Mouse (Mus musculus) Patski (cell line): ENCODE data around the gene Opn4. TPM values are rescaled to one million over a fixed set of nuclear protein-coding genes. Genes with fewer than 3 reads are reported as not detected.
A peak's percentile ranks its signal among the peaks of the same experiment; 100 is the strongest.

Experiments used
- ATAC-seq: fragments of 100-300 bp; one replicate; pipeline ENCODE4 v1.8.0; 2021
- CTCF ChIA-PET: fragments of 350-600 bp; sonication (Branson Sonifier 250); formaldehyde crosslinking; loops from one replicate; lab custom pipeline; 2022; ENCODE audit warnings: inconsistent platforms; lab: Charles Lee
- POLR2A ChIA-PET: fragments of 350-600 bp; sonication (Branson Sonifier 250); formaldehyde crosslinking; loops from one replicate; lab custom pipeline; 2022; ENCODE audit warnings: antibody characterized with exemption, inconsistent platforms; lab: Charles Lee
- DNase-seq: peaks from one replicate; pipeline ENCODE4 v3.0.0-alpha.2; 2011; ENCODE audit warnings: low read depth, low spot score
- H3K27me3 ChIP-seq: fragments of 371-371 bp; one replicate; pipeline ENCODE4 v1.5.1; 2021
- CTCF ChIP-seq: fragments of 100-300 bp; IDR thresholded peaks from one replicate; pipeline ENCODE4 v1.5.1; 2021
- in situ Hi-C: fragments of 300-500 bp; cut with MboI; formaldehyde crosslinking; loops from 3 replicates; pipeline ENCODE4 v1.11.1; 2018; ENCODE audit warnings: low pct_unique_long_range_greater_than_20kb, mixed read lengths
- polyA plus RNA-seq: library from polyadenylated mRNA; unstranded; gene quantifications from one replicate; pipeline ENCODE4 v1.2.3, GENCODE M21; 2021

Opn4 gene
- polyA plus RNA-seq, 1 experiment from 2014 or later, result not detected

DNA sequence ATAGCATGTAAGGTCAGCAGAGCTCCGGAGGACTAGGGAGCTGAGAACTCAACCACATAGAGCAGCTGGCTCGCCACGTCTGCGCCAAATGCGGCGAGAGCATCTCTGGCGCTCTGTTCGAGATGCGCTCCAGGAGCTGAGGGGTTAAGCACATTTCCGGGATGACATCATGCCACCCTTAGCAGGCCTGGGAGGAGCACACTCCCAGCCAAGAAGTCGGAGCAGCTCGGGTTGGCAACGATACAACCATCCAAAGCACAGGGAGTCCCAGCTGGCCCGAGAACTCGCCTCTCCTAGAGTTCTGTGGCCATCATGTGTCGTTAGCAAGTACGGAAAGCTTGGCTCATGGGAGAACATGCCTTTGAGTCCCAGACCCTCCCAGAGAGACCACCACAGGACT, 34.2 kb downstream of the Opn4 start:
- no peaks in the 10 kb centered on the region for H3K27me3 ChIP-seq
- POLR2A ChIA-PET, result interaction anchor here (0.7 kb wide), 2 partner anchors 47 to 54 kb away, joined by 3 to 4 read pairs; no protein-coding TSS in a partner anchor
- CTCF ChIA-PET, result interaction anchor here (1.1 kb wide), 1 partner anchor 14 kb away, joined by 3 read pairs; no protein-coding TSS in a partner anchor
- ATAC-seq (peak; percentile 36), DNase-seq (no peak)
- no peak for TF ChIP-seq CTCF
- in situ Hi-C loops, result loop anchor here (25.0 kb wide), 2 partner anchors 303 to 478 kb away; partner anchors contain the start of gene Anxa8

DNA sequence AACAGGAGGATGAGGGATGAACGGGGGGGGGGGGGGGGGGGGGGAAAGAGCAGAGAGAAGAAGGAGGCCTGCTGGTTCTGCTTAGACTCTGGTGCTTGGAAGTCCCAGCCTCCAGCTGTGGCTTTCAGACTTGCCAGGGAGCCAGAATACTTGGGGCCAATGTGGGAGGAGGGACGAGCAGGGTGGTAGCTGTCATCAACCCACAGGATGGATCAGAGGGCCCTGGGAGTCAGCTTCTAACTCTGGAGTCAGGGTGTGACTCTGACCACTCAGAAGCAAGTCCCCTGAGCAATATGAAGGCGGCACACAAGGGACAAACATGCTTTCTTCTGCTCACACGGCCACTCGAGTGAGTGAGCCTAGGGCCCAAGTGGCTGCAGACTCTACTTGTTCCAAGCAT, 35.3 kb downstream of the Opn4 start:
- ChIA-PET POLR2A (interaction anchor here (0.9 kb wide), 1 partner anchor 12 kb away, joined by 3 read pairs; no protein-coding TSS in a partner anchor), CTCF (interaction anchor here (0.6 kb wide), 1 partner anchor 11 kb away, joined by 3 read pairs; no protein-coding TSS in a partner anchor)
- TF ChIP-seq CTCF, result no peak
- H3K27me3 ChIP-seq, result no peaks in the 10 kb centered on the region
- no peak for DNase-seq
- no peak for ATAC-seq
- in situ Hi-C loops, result loop anchor here (25.0 kb wide), 2 partner anchors 302 to 477 kb away; partner anchors contain the start of gene Anxa8

DNA sequence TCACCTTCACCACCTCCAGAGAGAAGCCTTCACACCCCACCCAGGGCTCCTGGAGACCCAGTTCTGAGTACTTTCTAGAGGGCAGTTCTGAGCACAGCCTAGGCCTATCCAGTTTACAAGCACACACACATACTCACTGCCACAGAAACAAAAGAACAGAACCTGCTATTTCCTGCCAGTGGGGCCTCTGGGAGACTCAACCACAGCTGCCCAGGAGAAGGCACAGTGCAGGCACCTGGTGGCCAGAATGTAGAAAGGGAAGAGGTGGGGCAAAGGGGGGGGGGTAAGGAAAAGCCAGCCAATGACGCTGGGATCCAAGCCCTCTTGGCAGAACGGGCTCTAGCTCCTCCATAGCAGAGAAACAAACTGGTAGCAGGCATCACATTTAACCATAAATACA, 37.5 kb downstream of the Opn4 start:
- no peak for TF ChIP-seq CTCF
- H3K27me3 ChIP-seq, result no peaks in the 10 kb centered on the region
- DNase-seq (no peak), ATAC-seq (no peak)
- in situ Hi-C loops, result loop anchor here (25.0 kb wide), 2 partner anchors 300 to 475 kb away; partner anchors contain the start of gene Anxa8
- POLR2A ChIA-PET, result no interaction called here
- CTCF ChIA-PET, result interaction anchor here (1.0 to 2.1 kb wide), 4 partner anchors 10 to 135 kb away, joined by 3 to 7 read pairs (median 3); no protein-coding TSS in a partner anchor

DNA sequence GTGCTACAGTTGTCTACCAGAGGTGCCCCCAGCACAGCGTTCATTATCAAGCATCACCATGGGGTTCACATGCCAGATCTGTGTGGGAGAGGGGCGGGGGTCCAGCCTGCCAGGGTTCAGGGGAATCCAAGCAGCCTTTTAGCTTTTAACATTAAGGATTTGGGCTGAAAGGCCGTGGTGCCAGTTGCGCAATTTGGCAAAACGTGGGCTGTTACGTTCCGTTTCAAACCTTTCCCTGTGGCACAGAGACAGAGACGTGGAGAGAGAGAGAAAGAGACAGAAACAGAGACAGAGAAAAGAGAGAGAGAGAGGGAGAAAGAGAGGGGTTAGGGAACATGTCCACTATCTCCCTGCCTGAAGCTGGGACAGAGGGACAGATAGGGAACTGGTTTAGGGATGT, 38.3 kb downstream of the Opn4 start:
- no peaks in the 10 kb centered on the region for H3K27me3 ChIP-seq
- DNase-seq, result no peak
- no peak for ATAC-seq
- POLR2A ChIA-PET, result no interaction called here
- no peak for TF ChIP-seq CTCF
- in situ Hi-C loops, result loop anchor here (25.0 kb wide), 2 partner anchors 299 to 474 kb away; partner anchors contain the start of gene Anxa8
- CTCF ChIA-PET, result interaction anchor here (0.8 to 2.1 kb wide), 2 partner anchors 79 to 102 kb away, joined by 3 to 7 read pairs; no protein-coding TSS in a partner anchor

DNA sequence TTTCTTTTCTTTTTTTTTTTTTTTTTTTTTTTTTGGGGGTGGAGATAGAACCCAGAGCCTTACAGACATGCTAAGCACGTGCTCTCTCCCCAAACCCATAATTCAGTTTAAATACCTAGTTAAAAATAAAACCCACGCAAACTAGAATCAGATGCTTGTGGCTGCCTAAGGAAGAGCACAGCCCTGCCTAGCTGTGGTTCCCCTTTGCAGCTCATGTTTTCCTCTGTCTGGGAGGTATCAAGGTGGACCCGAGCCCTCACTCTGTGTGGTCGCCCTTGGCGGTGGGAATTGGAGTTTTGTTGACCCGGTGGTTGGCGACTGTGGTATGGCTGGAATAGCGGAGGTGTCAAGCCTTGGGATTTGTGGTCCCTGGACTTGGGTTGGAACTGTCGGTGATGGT, 41.0 kb downstream of the Opn4 start:
- TF ChIP-seq CTCF, result no peak
- no peak for ATAC-seq
- no peaks in the 10 kb centered on the region for H3K27me3 ChIP-seq
- DNase-seq, result no peak
- ChIA-PET POLR2A (interaction anchor here (0.6 kb wide), 1 partner anchor 137 kb away, joined by 4 read pairs; no protein-coding TSS in a partner anchor), CTCF (interaction anchor here (1.5 kb wide), 1 partner anchor 9 kb away, joined by 4 read pairs; no protein-coding TSS in a partner anchor)
- in situ Hi-C loops, result loop anchor here (10.0 to 25.0 kb wide), 3 partner anchors 134 to 472 kb away; partner anchors contain the start of gene Anxa8

DNA sequence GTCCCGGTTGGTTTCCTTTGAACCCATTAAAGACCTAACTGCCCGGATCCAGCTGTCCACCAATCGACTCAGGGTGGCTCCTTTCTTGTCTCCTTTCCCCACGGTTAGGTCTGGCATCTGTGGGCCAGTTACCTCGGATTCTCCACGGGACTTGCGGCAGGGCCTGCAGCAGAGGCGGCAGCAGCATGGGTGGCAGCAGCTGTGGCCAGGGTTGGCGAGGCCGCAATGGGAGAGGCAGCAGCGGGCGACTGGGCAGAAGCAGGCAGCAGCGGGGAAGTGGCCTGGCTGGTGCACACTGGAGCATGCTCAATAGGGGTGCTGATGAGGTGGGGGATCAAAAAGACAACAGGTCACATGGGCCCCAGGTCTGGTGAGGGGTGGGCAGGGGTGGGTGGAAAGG, 44.7 kb downstream of the Opn4 start:
- DNase-seq (no peak), ATAC-seq (no peak)
- in situ Hi-C loops, result loop anchor here (10.0 to 25.0 kb wide), 3 partner anchors 130 to 468 kb away; partner anchors contain the start of gene Anxa8
- no peak for TF ChIP-seq CTCF
- ChIA-PET POLR2A (no interaction called here), CTCF (no interaction called here)
- no peaks in the 10 kb centered on the region for H3K27me3 ChIP-seq

DNA sequence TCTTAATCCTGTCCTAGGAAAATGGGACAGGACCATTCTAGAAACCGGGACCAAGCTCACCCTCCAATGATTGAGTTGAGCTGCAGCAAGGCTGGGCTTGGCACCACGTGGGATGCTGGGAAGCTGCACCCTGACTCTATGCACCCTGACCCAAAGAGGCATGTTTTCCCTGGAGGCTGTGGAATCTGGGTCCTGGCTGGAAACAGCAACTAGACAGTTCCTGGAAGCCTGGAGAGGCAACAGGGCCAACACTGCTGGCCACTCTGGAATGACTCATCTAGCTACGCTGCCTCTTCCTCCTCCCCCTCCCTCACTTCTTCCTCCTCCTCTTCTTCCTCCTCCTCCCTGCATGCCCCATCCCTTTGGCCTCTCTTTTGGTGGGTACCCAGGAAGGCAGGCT, 45.9 kb downstream of the Opn4 start:
- POLR2A ChIA-PET, result no interaction called here
- ATAC-seq, result no peak
- in situ Hi-C loops, result loop anchor here (10.0 to 25.0 kb wide), 3 partner anchors 129 to 467 kb away; partner anchors contain the start of gene Anxa8
- CTCF ChIA-PET, result interaction anchor here (1.2 to 1.5 kb wide), 2 partner anchors 10 to 127 kb away, joined by 3 read pairs; no protein-coding TSS in a partner anchor
- no peak for DNase-seq
- no peaks in the 10 kb centered on the region for H3K27me3 ChIP-seq
- TF ChIP-seq CTCF, result no peak

DNA sequence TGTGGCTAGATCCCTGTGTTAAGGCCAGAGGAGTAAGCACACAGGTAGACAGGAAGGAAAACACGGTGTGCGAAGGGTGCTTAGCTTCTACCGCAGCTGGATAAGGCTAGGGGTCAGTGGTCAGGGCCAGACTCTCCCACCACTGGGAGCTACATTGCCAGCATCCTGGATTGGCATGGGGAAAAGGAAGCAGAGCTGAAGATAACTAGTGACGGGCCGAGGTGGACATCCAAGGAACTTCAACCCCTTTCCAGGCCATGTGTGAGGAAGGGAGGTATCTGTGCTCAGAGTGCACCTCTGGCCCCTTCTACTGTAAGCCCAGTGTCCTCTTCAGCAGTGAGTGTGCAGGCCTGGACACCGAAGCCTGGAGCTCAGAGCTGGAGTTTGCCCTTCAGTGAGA, 46.5 kb downstream of the Opn4 start:
- in situ Hi-C loops, result loop anchor here (10.0 to 25.0 kb wide), 3 partner anchors 129 to 466 kb away; partner anchors contain the start of gene Anxa8
- no peaks in the 10 kb centered on the region for H3K27me3 ChIP-seq
- ChIA-PET CTCF (interaction anchor here (1.1 to 1.5 kb wide), 3 partner anchors 11 to 126 kb away, joined by 3 read pairs; no protein-coding TSS in a partner anchor), POLR2A (interaction anchor here (0.7 kb wide), 1 partner anchor 11 kb away, joined by 3 read pairs; no protein-coding TSS in a partner anchor)
- no peak for DNase-seq
- ATAC-seq, result no peak
- TF ChIP-seq CTCF, result no peak

DNA sequence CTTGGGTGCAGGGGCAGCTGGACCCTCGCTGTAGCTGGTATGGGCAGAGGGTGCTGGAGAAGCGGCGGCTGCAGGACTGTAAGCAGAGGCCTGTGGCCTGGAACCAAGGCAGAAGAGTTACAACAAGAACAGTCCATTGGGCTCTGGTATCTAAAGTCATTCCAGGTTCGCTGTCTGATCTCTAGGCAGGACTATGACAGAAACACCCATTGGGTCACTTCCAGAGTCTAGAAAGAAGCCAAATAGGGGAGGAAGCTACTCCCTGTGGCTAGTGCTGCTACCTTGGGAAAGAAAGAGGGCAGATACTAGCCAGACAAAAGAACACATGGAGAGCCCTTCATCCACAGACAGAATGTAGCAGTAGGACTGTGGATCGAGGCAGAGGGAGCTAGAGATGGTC, 47.7 kb downstream of the Opn4 start:
- DNase-seq (no peak), ATAC-seq (no peak)
- in situ Hi-C loops, result loop anchor here (10.0 to 25.0 kb wide), 3 partner anchors 127 to 465 kb away; partner anchors contain the start of gene Anxa8
- ChIA-PET CTCF (interaction anchor here (1.0 to 1.3 kb wide), 5 partner anchors 13 to 95 kb away, joined by 3 to 5 read pairs (median 3); no protein-coding TSS in a partner anchor), POLR2A (no interaction called here)
- H3K27me3 ChIP-seq, result no peaks in the 10 kb centered on the region
- no peak for TF ChIP-seq CTCF

DNA sequence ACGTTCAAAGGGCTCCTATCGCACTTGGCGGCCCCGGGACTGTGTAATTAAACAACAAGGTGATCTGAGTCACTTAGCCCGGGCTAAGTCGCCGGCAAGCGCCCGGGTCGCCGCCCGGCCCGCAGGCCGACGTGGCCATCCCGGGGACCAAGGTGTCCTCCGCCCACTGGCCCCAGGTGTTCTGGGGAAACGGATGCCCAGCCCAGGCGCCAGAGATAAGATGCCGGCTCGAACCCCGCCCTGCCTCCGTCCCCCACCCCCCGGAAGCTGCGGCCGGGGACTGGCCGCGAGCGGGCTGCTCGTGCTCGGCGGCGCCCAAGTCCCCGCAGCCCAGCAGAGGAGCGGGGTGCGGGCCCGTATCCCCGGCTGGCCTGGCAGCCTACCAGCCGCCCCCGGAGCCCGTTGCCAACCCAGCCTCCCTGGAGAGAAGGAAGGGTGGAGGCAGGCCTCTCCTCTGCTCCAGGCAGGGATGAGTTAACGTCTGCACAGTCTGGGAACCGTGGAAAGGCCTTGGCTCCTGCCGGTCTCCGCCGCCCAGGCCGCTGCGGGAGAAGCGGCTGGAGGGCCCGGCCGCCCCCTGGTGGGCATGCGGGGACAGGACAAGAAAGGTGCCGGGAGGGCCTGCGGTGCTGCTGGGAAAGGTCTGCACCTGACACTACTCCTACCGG, 50.8 kb downstream of the Opn4 start:
- DNase-seq, result no peak
- CTCF ChIA-PET, result interaction anchor here (0.6 to 1.2 kb wide), 3 partner anchors 14 to 90 kb away, joined by 3 to 4 read pairs (median 3); no protein-coding TSS in a partner anchor
- ATAC-seq, result peak; percentile 94
- in situ Hi-C loops, result loop anchor here (5.0 kb wide), 2 partner anchors 47 to 102 kb away; partner anchors contain the start of gene Bmpr1a
- TF ChIP-seq CTCF, result no peak
- POLR2A ChIA-PET, result no interaction called here
- H3K27me3 ChIP-seq, result no peaks in the 10 kb centered on the region
